Mouse (Mus musculus): ENCODE data around the gene Dennd6a. TPM values are rescaled to one million over a fixed set of nuclear protein-coding genes. Genes with fewer than 3 reads are reported as not detected.
"Not testable (repeated sequence)": the region's sequence is repeated elsewhere in the genome, so short reads cannot be mapped to it uniquely, and the experiment has no call there.

The Dennd6a gene
- polyA plus RNA-seq, 1 experiment = 15.5 TPM

DNA sequence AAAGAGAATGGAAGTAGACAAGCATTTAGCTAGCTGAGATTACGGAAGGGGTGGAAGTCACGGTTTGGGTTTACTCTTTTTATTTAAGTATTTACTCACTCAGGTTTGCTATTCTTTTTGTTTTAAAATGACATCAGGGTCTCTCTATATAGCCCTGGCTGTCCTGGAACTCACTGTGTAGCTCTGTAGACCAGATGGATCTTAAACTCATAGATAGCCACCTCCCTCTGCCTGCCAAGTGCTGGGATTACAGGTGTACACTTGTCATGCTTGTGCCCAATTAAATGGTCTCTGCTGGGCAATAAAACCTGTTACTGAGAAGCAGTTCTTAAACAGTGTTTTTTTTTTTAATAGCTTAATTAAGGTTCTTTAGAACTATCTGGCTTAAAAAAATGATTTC lies 66.3 kb downstream of the Dennd6a start:
- DNase-seq (ENCODE audit: low read depth) = no peak

GRCm38 (mm10) chr14:26643006-26643624 lies 69.5 kb downstream of the Dennd6a start:
- DNase-seq (ENCODE audit: low read depth) = no peak

DNA sequence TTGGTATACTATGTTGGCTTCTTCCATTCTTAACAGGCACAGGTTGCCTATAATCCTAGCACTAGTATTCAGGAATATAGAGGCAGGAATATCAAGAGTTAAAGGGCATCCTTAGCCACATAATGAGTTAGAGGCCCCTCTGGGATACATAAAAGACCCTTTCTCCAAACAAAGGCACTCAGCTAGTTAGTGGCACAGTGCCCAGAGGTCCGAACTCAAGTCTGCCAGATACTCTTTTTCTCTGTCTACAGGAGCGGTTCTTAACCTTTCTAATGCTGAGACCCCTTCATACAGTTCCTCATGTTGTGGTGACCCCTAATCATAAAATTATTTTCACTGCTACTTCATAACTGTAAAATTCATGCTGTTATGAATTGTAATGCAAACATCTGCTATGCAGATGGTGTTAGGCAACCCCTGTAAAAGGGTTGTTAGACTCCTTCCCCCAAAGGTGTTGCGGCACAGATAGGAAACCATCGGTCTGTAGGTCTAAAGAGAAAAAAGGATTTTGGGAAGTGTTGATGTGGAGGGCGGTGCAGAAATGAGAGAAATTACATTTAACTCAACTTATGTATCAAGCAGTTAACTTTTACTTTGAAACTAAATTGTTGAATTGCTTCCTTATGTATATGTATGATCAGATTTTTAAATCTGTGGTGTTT lies 72.5 kb downstream of the Dennd6a start:
- no peak for DNase-seq (ENCODE audit: low read depth)

DNA sequence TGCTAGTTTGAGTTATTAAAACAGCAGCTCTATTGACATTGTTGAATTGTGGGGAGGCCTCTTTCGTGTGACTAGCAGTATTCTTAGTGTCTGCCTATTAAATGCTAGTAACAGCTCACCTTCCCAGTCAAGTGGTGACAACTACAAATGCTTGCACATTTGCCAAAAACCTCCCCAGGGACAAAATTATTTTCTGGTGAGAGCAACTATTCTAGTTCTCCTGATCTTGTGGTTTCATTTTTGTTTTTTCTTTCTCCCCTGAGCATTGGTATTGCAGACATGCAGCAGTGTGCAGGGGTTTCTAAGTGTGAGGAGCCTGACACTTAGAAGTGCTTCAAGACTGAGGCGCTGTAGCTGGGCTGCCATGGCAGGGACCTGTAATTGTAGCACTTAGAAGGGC lies 74.2 kb downstream of the Dennd6a start:
- no peak for DNase-seq (ENCODE audit: low read depth)

GRCm38 (mm10) chr14:26651901-26652300 lies 78.2 kb downstream of the Dennd6a start:
- DNase-seq (ENCODE audit: low read depth) = no peak

GRCm38 (mm10) chr14:26658178-26658577 lies 84.5 kb downstream of the Dennd6a start:
- DNase-seq (ENCODE audit: low read depth) = no peak

GRCm38 (mm10) chr14:26660233-26660632 lies 86.6 kb downstream of the Dennd6a start:
- DNase-seq (ENCODE audit: low read depth) = no peak

DNA sequence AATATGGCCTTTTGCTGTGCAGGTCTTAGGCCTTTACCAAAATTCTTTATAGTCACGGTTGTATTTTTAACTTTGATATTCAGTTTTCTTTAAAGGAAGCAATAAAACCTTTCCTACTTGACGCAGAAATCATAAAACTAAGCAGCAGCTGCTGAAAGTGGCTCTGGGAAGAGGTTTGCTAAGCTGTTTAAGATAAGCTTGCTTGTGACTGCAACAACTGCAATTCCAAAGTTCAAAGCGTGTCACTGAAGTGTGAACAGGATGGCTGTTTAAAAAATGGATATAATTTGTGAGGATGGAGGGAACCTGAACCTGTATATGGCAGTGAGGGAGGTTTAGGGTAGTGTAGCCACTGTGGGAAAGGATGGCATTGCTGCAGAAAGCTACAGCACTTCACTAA lies 88.4 kb downstream of the Dennd6a start:
- DNase-seq (ENCODE audit: low read depth) = no peak

GRCm38 (mm10) chr14:26662488-26662887 lies 88.8 kb downstream of the Dennd6a start:
- no peak for DNase-seq (ENCODE audit: low read depth)

DNA sequence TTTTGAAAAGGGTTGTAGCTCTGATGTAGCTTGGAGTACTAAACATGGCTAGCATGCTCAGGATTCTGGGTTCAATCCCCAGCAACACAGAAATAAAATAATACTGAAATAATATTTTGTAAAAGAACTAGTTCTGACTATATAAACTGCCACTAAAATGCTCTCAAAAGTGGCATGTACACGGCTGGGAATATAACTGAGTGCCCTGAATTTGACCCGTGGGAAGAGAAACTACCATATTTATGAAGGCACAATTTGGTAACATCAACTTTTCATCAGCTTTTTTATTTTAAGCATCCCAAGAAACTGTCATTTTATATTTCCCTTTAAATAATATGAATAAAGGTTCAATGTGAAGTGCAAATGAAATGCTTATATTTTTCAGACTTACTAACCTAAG lies 90.2 kb downstream of the Dennd6a start:
- no peak for DNase-seq (ENCODE audit: low read depth)

DNA sequence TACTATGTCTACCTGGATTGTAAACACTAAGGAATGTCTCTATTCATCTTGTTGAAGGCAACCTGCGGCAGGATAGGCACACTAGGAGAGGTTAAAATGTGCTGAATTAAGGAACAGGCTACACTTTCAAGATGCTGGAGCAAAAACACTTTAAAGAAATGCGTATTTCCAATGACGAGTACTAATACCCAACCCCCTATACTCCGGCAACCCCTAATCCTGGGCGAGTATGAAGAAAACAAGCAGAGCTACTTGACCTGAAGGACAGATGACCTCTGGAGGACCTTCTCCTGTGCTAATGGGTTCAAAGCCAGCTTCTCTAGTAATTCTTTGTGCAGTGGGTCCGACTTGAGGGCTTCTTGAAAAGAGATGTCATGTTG lies 94.3 kb downstream of the Dennd6a start:
- DNase-seq (ENCODE audit: low read depth) = no peak

DNA sequence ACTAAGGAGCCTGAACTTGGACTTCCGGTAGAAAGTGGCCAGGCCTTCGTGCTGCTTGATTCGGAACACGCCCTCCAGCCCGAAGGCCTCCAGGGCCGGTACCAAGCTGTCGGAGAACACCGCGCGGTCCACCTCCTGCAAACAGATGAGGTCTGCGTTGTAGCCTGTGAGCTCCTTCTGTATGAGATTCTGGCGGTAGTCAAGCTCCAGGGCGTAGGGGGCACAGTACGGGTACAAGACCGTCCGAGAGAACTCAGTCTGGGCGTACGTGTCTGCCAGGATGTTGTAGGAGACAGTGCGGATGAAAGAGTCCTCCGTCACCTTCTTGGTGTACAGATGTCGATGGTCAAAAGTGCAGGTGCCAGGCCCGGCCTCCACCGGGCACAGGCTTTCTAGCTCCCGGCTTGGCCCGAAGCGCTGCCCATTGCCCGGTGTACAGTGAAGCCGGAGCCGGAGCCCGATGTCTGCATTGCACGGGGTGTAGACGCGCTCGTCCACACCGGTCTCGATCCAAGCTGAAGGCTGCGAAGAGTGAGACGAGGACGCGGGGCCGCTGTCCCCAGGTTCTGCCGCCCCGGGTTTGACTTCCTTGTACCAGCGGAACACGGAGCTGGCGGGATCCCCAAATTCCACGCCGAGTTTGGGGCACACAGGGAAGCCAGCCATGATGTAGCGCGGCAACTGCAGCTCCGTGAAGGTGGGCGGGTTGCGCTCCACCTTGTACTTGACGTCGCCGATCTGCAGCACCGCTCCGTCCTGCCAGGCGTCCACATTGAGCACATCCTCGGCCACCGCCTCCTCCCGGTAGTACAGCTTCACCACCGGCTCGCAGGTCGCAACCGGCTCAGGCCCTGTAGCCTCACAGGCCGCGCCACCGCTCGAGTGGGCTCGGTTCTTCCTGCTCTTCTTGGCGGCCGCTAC lies 95.0 kb downstream of the Dennd6a start:
- DNase-seq (ENCODE audit: low read depth) = no peak

GRCm38 (mm10) chr14:26669292-26670073 lies 95.8 kb downstream of the Dennd6a start, which contains the start of gene Pde12:
Gene Pde12, minus strand, starts transcription at chr14:26669883.
- peak; percentile 86 for DNase-seq (ENCODE audit: low read depth)

DNA sequence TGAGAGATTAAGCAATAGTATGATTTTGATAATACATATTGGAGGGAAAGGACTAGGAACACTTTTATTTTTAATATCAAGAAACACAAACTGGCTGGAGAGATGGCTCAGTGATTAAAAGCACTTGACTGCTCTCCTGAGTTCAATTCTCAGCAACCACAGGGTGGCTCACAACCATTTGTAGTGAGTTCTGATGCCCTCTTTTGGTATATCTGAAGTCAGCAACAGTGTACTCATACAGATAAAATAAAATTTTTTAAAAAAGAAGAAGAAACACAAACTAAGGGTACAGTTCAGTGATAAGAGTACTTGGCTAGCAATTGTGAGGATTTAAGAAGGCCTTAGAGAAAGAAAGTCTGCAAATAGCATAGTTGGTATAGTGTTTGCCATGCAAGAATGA lies 97.3 kb downstream of the Dennd6a start:
- DNase-seq (ENCODE audit: low read depth) = no peak

DNA sequence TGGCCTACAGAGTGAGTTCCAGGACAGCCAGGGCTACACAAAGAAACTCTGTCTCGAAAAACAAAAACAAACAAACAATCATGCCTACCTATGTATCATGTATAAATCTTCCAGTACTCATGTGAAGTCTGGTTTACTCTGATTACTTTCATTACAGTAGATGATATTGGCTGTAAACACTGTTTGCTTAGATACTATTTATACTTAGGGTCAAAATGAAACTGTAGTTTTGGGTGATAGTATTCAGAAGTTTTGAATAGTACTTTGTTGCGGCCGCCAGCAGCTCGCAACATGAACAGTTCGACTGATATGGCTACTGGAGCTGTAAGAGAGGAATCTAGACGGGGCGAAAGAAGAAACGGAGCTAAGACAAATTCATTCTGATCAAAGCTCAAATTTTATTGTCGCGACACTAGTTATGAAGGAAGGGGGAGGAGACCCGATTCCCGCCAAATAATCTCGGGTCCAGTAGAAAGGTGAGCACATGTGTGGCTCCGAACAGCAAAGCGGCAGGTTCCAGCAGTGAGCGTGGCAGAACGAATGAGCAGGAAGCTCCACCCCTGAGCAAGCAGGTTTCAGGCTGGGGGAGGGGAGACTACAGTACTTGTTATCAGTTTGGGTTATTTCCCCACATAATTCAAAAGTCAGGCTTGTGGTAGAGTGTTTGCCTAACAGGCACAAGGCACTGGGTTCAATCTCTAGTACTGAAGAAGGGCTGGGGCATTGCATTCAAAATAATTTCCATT lies 98.4 kb downstream of the Dennd6a start:
- DNase-seq (ENCODE audit: low read depth) = not testable (repeated sequence)

DNA sequence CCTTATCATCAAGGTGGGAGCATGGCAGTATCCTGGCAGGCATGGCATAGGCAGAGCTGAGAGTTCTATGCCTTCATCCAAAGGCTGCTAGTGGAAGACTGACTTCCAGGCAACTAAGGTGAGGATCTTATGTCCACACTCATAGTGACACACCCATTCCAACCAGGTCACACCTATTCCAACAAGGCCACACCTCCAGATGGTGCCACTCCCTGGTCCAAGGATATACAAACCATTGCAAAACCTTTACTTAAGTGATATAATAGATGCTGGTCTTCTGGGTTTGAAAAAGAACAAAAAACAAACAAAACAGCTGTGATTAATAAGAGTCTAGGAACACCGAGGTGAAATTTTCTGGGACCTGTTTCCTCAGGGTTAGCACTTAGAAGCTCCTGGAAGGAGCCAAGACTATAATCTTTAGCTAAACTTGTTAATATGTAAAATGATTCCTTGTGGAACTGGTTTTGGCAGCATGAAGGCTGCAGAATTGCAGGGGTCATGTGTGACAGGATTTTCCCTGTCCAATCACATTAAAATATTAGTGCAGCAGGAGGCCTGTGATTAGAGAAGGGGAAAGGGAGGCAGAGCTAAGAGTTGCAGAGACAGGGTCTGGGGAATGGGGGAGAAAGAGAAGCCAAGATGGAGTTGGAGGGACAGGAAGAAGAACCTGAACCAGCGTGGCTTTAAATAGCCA lies 101.0 kb downstream of the Dennd6a start:
- not testable (repeated sequence) for DNase-seq (ENCODE audit: low read depth)

GRCm38 (mm10) chr14:26675371-26675770 lies 101.7 kb downstream of the Dennd6a start:
- DNase-seq (ENCODE audit: low read depth) = no peak

- DNase-seq (ENCODE audit: low read depth) = no peak
These were observed 102.1 kb downstream of the Dennd6a start for GRCm38 (mm10) chr14:26675791-26676190.
